Mouse (Mus musculus): ENCODE measurements around the gene Srsf2.

DNA sequence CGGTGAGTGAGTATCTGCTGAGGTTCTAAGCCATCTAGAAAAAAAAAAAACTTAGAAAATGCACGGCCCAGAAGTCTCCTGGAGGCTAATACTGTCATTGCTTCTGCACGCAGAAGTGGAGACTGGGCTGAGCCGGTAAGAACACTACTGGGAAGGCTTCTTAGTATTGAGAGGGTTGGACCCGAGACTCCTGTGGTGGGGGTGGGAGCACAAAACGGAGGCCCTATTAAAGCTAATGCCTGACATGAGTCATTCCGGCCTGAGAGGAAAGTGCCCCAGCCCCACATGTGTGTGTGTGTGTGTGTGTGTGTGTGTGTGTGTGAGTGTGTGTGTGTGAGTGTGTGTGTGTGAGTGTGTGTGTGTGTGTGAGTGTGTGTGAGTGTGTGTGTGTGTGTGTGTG is 45.8 kb downstream of the Srsf2 start:
- TF ChIP-seq POLR2A (IDR thresholded peaks at IDR 0.05; ENCODE audit: control insufficient read depth, extremely low read depth, insufficient read depth, low read length, poor library complexity) (no peak), CTCF (IDR thresholded peaks at IDR 0.05; ENCODE audit: borderline replicate concordance, control insufficient read depth, extremely low read depth, insufficient read depth, low read length, poor library complexity) (no peak)

All from thymus, adult 2 months (tissue).